Mouse (Mus musculus) midbrain, embryonic 15.5 days (tissue): ENCODE data around the gene Spata31d1b. TPM values are rescaled to one million over a fixed set of nuclear protein-coding genes. Genes with fewer than 3 reads are reported as not detected.
A peak's percentile ranks its signal among the peaks of the same experiment; 100 is the strongest.

ENCODE experiments used
- ATAC-seq: fragments of 200-750 bp; cut with Nextera tagmentation; replicated peaks from 2 replicates; pipeline ENCODE4 v1.8.0; 2017; ENCODE audit warnings: moderate TSS enrichment
- H3K27ac ChIP-seq: fragments of 300-500 bp; sonication (generic); 2 replicates; pipeline ENCODE4 v1.5.1; 2015; ENCODE audit warnings: mild to moderate bottlenecking, inconsistent platforms
- H3K27me3 ChIP-seq: fragments of 300-500 bp; sonication (generic); replicated peaks from 2 replicates; pipeline ENCODE4 v1.6.1; 2015; ENCODE audit warnings: inconsistent platforms
- H3K36me3 ChIP-seq: fragments of 300-500 bp; sonication (generic); replicated peaks from 2 replicates; pipeline ENCODE4 v1.6.1; 2015; ENCODE audit warnings: inconsistent platforms
- H3K4me1 ChIP-seq: fragments of 300-500 bp; sonication (generic); 2 replicates; pipeline ENCODE4 v1.6.1; 2015; ENCODE audit warnings: inconsistent platforms
- H3K4me2 ChIP-seq: fragments of 300-500 bp; sonication (generic); 2 replicates; pipeline ENCODE4 v1.6.1; 2015; ENCODE audit warnings: inconsistent platforms, mild to moderate bottlenecking, moderate library complexity
- H3K4me3 ChIP-seq: fragments of 300-500 bp; sonication (generic); 2 replicates; pipeline ENCODE4 v1.5.1; 2015; ENCODE audit warnings: mild to moderate bottlenecking, inconsistent platforms
- H3K9ac ChIP-seq: fragments of 300-500 bp; sonication (generic); 2 replicates; pipeline ENCODE4 v1.6.1; 2015; ENCODE audit warnings: mild to moderate bottlenecking, inconsistent platforms
- H3K9me3 ChIP-seq: fragments of 300-500 bp; sonication (generic); 2 replicates; pipeline ENCODE4 v1.6.1; 2016; ENCODE audit warnings: inconsistent platforms
- WGBS: fragments of 180-500 bp; shearing (Covaris S2); methylation state at CpG from one replicate; pipeline ENCODE4 v1.1.7; 2015; ENCODE audit warnings: mixed read lengths; 5-methylcytosine and 5-hydroxymethylcytosine counted together
- polyA plus RNA-seq: library from polyadenylated mRNA; unstranded; fragments of >200 nt; fragmentation: Nextera tagmentation; extraction: Ambion mirVana; gene quantifications from 2 replicates; pipeline ENCODE4 v1.2.1, GENCODE M21; 2015

Gene Spata31d1b
- polyA plus RNA-seq, 1 experiment from 2014 or later, result not detected

GRCm38 (mm10) chr13:59676316-59677229, 35.5 kb upstream of the Spata31d1b start:
- H3K4me2 ChIP-seq, result no peak overlapping the region

GRCm38 (mm10) chr13:59679306-59679705, 32.8 kb upstream of the Spata31d1b start:
- H3K4me2 ChIP-seq, result no peak overlapping the region
- WGBS, result 61% methylated on average over 4 of the region's 4 CpGs
- H3K27ac ChIP-seq, result no peak overlapping the region
- no peak for ATAC-seq
- H3K27me3 ChIP-seq, result no peaks in the 10 kb centered on the region
- H3K4me1 ChIP-seq, result peaks cover 7% of the 10 kb centered on the region
- H3K36me3 ChIP-seq, result no peaks in the 10 kb centered on the region
- no peak overlapping the region for H3K9ac ChIP-seq
- no peaks in the 10 kb centered on the region for H3K9me3 ChIP-seq
- no peak overlapping the region for H3K4me3 ChIP-seq

More at GRCm38 (mm10) chr13:59676316-59677229, 35.5 kb upstream of the Spata31d1b start:
- 83% methylated on average over 12 of the region's 12 CpGs for WGBS
- H3K4me3 ChIP-seq, result no peak overlapping the region
- no peaks in the 10 kb centered on the region for H3K27me3 ChIP-seq
- no peak overlapping the region for H3K9ac ChIP-seq
- ATAC-seq, result 0 out of 2 replicates have a peak, but pooled peaks have one; percentile 15
- no peaks in the 10 kb centered on the region for H3K9me3 ChIP-seq
- no peak overlapping the region for H3K27ac ChIP-seq
- H3K36me3 ChIP-seq, result no peaks in the 10 kb centered on the region
- H3K4me1 ChIP-seq, result peaks cover 24% of the 10 kb centered on the region

GRCm38 (mm10) chr13:59679908-59680307, 32.2 kb upstream of the Spata31d1b start:
- Histone ChIP-seq H3K36me3 (no peaks in the 10 kb centered on the region), H3K4me3 (no peak overlapping the region), H3K9me3 (no peaks in the 10 kb centered on the region), H3K9ac (no peak overlapping the region), H3K27ac (no peak overlapping the region), H3K4me1 (peaks cover under 1% of the 10 kb centered on the region; the same call in 1 of the 2 replicates), H3K4me2 (no peak overlapping the region), H3K27me3 (no peaks in the 10 kb centered on the region)
- ATAC-seq, result no peak
- 82% methylated on average over 4 of the region's 4 CpGs for whole genome bisulfite sequencing

- Histone ChIP-seq H3K4me1 (no peaks in the 10 kb centered on the region), H3K4me2 (no peak overlapping the region), H3K9me3 (no peaks in the 10 kb centered on the region), H3K9ac (no peak overlapping the region), H3K4me3 (no peak overlapping the region), H3K27me3 (no peaks in the 10 kb centered on the region), H3K36me3 (no peaks in the 10 kb centered on the region), H3K27ac (no peak overlapping the region)
- ATAC-seq, result no peak
- WGBS, result 41% methylated on average over 7 of the region's 7 CpGs
Observed at GRCm38 (mm10) chr13:59682629-59683028, 29.5 kb upstream of the Spata31d1b start.

- no peak overlapping the region for H3K9ac ChIP-seq
- H3K4me1 ChIP-seq, result no peaks in the 10 kb centered on the region
- 89% methylated on average over 3 of the region's 3 CpGs for WGBS
- no peak overlapping the region for H3K27ac ChIP-seq
- no peak for ATAC-seq
- no peak overlapping the region for H3K4me2 ChIP-seq
- no peaks in the 10 kb centered on the region for H3K27me3 ChIP-seq
- no peak overlapping the region for H3K4me3 ChIP-seq
- no peaks in the 10 kb centered on the region for H3K36me3 ChIP-seq
- no peaks in the 10 kb centered on the region for H3K9me3 ChIP-seq
Observed at GRCm38 (mm10) chr13:59685236-59685635, 26.8 kb upstream of the Spata31d1b start.

- H3K36me3 ChIP-seq, result no peaks in the 10 kb centered on the region
- H3K4me1 ChIP-seq, result no peaks in the 10 kb centered on the region
- H3K9ac ChIP-seq, result no peak overlapping the region
- WGBS, result 68% methylated on average over 13 of the region's 13 CpGs
- H3K27me3 ChIP-seq, result no peaks in the 10 kb centered on the region
- no peaks in the 10 kb centered on the region for H3K9me3 ChIP-seq
- H3K27ac ChIP-seq, result no peak overlapping the region
- ATAC-seq, result no peak
- H3K4me3 ChIP-seq, result no peak overlapping the region
- no peak overlapping the region for H3K4me2 ChIP-seq
Observed at GRCm38 (mm10) chr13:59688338-59688770, 23.7 kb upstream of the Spata31d1b start.

- Histone ChIP-seq H3K27ac (no peak overlapping the region), H3K36me3 (no peaks in the 10 kb centered on the region), H3K9ac (no peak overlapping the region), H3K9me3 (no peaks in the 10 kb centered on the region), H3K4me3 (no peak overlapping the region), H3K27me3 (no peaks in the 10 kb centered on the region), H3K4me2 (no peak overlapping the region), H3K4me1 (no peaks in the 10 kb centered on the region)
- no peak for ATAC-seq
- WGBS, result 90% methylated on average over 9 of the region's 9 CpGs
Observed at GRCm38 (mm10) chr13:59689313-59689712, 22.8 kb upstream of the Spata31d1b start.

GRCm38 (mm10) chr13:59689843-59690242, 22.2 kb upstream of the Spata31d1b start:
- Histone ChIP-seq H3K4me3 (no peak overlapping the region), H3K27me3 (no peaks in the 10 kb centered on the region), H3K9me3 (no peaks in the 10 kb centered on the region), H3K36me3 (no peaks in the 10 kb centered on the region), H3K4me1 (no peaks in the 10 kb centered on the region), H3K9ac (no peak overlapping the region), H3K4me2 (no peak overlapping the region), H3K27ac (no peak overlapping the region)
- WGBS, result 92% methylated on average over 3 of the region's 3 CpGs
- ATAC-seq, result no peak

GRCm38 (mm10) chr13:59690576-59690975, 21.5 kb upstream of the Spata31d1b start:
- ATAC-seq, result no peak
- H3K27ac ChIP-seq, result no peak overlapping the region
- no peaks in the 10 kb centered on the region for H3K9me3 ChIP-seq
- H3K4me3 ChIP-seq, result no peak overlapping the region
- 79% methylated on average over 7 of the region's 7 CpGs for WGBS
- H3K4me2 ChIP-seq, result no peak overlapping the region
- no peaks in the 10 kb centered on the region for H3K4me1 ChIP-seq
- no peak overlapping the region for H3K9ac ChIP-seq
- no peaks in the 10 kb centered on the region for H3K36me3 ChIP-seq
- no peaks in the 10 kb centered on the region for H3K27me3 ChIP-seq

GRCm38 (mm10) chr13:59691478-59691877, 20.6 kb upstream of the Spata31d1b start:
- ATAC-seq, result no peak
- no peak overlapping the region for H3K4me3 ChIP-seq
- no peak overlapping the region for H3K9ac ChIP-seq
- WGBS, result 19% methylated on average over 10 of the region's 10 CpGs
- H3K27me3 ChIP-seq, result no peaks in the 10 kb centered on the region
- no peak overlapping the region for H3K27ac ChIP-seq
- H3K36me3 ChIP-seq, result no peaks in the 10 kb centered on the region
- H3K4me2 ChIP-seq, result no peak overlapping the region
- no peaks in the 10 kb centered on the region for H3K9me3 ChIP-seq
- no peaks in the 10 kb centered on the region for H3K4me1 ChIP-seq

GRCm38 (mm10) chr13:59694008-59694407, 18.1 kb upstream of the Spata31d1b start, which contains the start of gene 4921517D22Rik:
4921517D22Rik (minus strand) TSS chr13:59694108.
- no peaks in the 10 kb centered on the region for H3K4me1 ChIP-seq
- H3K4me3 ChIP-seq, result no peak within 1 kb of the TSS
- no peaks in the 10 kb centered on the region for H3K27me3 ChIP-seq
- H3K9ac ChIP-seq, result no peak within 1 kb of the TSS
- no peaks in the 10 kb centered on the region for H3K9me3 ChIP-seq
- WGBS, result 92% methylated on average over 3 of the region's 3 CpGs
- ATAC-seq, result no peak
- no peak within 1 kb of the TSS for H3K4me2 ChIP-seq
- no peak within 1 kb of the TSS for H3K27ac ChIP-seq
- no peaks in the 10 kb centered on the region for H3K36me3 ChIP-seq

- WGBS, result 93% methylated on average over 7 of the region's 7 CpGs
- Histone ChIP-seq H3K4me3 (no peak overlapping the region), H3K27ac (no peak overlapping the region), H3K4me2 (no peak overlapping the region), H3K36me3 (no peaks in the 10 kb centered on the region), H3K9me3 (no peaks in the 10 kb centered on the region), H3K4me1 (no peaks in the 10 kb centered on the region), H3K27me3 (no peaks in the 10 kb centered on the region), H3K9ac (no peak overlapping the region)
- ATAC-seq, result no peak
Observed at GRCm38 (mm10) chr13:59695781-59696180, 16.3 kb upstream of the Spata31d1b start.

GRCm38 (mm10) chr13:59699131-59699530, 13.0 kb upstream of the Spata31d1b start:
- no peaks in the 10 kb centered on the region for H3K36me3 ChIP-seq
- H3K9me3 ChIP-seq, result no peaks in the 10 kb centered on the region
- WGBS, result 92% methylated on average over 8 of the region's 8 CpGs
- H3K9ac ChIP-seq, result no peak overlapping the region
- H3K27me3 ChIP-seq, result no peaks in the 10 kb centered on the region
- ATAC-seq, result no peak
- H3K27ac ChIP-seq, result no peak overlapping the region
- no peak overlapping the region for H3K4me2 ChIP-seq
- H3K4me1 ChIP-seq, result no peaks in the 10 kb centered on the region
- H3K4me3 ChIP-seq, result no peak overlapping the region
